Mouse (Mus musculus) adrenal gland, adult (tissue): ENCODE data around the gene Tmem121.
A peak's percentile ranks its signal among the peaks of the same experiment; 100 is the strongest.

Experiments
- DNase-seq, 2 experiments: peaks; one replicate each; pipeline ENCODE4 v3.0.0; 2022 to 2023; ENCODE audit warnings: low spot score in 1 of 2; ENCODE audit not compliant: inconsistent age in 2 of 2

The Tmem121 gene

DNA sequence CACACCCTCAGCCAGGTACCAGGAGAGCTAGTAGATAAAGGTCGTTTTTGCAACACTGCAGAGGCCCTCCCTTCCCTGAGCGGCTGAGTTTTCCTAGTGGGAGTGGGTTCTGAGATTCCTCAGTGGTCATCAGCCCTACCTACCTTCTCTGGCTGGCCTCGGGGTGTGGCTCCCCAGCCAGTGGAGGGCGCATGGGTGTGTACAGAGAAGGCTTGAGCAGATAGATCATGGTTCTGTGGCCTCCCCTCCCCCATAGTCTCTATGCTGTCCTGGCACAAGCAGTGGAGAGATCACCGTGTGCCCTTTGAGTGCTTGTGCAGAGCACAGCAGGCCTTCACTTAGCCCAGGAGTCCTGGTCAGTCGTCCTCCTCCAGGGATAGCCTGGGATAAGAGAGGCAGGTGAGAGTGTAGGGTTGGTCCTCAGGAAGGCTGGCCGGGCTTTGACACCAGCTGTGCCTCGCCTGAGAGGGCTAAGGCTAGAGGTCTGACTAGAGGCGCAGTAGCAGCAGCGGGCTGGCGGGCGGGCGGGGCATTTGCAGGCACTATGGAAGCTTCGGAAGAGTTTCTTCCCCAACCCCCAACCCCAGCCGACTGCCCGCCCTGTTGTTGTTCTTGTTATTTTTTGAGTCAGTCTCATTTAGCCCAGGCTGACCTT, 37.2 kb upstream of the Tmem121 start:
- DNase-seq = peak in 1 of 2 experiments; percentile 57

DNA sequence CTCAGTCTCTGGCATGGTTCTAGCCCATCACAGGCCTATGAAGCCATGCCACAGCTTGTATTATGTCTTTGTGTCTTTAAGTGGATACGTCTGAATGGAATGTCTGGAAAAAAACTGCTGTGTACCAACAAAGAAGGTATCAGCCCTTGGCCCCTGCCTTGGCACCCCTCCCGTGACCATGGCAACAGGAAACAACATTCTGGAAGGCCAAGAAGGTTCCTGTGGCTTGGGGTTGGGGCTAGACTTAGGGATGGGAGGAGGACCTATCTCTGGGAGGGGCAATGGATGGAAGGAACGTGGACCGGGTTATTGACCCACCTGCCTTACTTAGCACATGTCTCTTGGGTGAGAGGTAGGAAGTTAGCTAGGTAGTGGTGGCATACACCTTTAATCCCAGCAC, 36.4 kb upstream of the Tmem121 start:
- peak in 1 of 2 experiments; percentile 51 for DNase-seq

DNA sequence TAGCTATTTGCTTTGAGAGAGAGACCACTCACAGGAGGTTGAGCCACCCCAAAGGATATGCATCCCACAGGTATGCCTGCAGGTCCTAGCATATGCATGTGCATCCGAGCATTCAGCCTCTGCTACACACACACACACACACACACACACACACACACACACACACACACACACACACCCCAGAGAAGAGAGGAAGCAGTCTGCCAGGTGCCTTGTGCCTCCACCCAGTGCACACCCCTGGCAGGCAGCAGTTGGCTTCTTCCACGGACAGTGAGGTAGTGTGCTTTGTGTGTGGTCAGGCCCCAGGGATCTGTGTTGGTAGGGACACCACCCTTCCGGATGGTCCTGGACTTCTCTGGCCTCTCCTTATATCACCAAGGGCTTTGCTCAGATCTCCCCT, 35.8 kb upstream of the Tmem121 start:
- peak in 1 of 2 experiments; percentile 22 for DNase-seq

DNA sequence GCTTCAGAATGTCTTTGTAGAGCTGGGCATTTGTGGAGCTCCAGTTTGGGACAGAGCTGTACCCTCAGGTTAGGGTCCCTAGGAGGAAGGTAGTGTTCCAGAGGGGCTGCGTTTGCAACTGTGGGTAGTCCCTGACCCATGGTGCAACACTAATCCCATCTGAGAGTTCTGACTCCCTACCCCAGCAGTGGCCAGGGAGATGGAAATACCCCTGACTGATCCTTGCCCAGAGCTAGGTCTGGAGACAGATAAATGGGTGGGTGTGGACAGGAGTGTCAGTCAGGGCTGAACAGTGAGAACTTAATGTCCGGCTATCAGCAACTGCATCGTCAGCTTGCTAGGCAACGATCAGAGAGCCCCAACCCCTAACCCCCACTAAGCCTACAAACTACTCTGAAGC, 35.1 kb upstream of the Tmem121 start:
- DNase-seq = peak in 1 of 2 experiments; percentile 25

DNA sequence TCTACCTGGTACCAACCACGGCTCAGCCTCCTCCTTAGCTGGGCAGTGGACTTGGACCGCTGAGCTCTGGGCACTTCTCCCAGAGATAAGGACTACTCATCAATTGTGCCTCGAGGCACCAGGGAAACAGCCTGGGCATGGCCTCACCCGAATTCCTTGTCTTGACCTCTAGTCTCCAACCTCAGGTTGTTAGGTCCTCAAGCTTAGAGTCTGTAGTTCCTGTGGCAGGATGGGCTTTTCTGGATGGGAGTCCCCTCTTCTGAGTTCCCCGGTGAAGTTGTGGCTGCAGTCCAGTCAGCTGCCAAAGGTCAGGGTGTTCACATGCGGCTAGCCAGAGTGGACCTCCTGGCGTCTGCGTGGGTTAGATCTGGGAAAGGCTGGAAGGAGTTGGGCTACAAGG, 34.7 kb upstream of the Tmem121 start:
- DNase-seq = peak in 1 of 2 experiments; percentile 59

DNA sequence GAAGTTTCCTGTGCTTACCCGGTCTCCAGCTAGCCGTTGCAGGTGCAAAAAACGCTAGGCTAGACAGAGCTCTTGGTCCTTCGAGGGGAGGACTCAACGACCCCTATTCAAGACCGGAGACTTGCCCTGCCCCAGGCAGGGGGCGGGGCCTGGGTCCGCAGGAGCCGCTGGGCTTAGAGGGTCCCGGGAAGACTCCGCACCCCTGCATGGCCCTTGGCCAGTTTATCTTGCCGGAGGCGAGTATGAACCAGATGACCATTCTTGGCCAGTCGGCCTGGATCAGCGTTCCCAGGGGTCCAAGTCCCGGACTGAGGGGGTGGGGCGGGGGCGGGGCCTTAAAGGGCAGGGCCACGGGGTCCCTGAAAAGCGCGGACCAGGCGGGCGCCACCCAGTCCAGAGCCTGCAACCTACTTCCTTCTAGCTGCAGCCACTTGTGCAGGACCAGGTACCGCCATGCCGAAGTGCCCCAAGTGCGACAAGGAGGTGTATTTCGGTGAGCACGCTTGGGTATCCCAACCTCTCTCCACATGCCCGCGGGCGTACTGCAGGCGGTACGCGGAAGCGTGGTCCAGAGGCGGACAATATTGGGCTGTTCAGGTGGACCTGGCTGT, 34.0 kb upstream of the Tmem121 start:
- peak in 1 of 2 experiments; percentile 39 for DNase-seq

DNA sequence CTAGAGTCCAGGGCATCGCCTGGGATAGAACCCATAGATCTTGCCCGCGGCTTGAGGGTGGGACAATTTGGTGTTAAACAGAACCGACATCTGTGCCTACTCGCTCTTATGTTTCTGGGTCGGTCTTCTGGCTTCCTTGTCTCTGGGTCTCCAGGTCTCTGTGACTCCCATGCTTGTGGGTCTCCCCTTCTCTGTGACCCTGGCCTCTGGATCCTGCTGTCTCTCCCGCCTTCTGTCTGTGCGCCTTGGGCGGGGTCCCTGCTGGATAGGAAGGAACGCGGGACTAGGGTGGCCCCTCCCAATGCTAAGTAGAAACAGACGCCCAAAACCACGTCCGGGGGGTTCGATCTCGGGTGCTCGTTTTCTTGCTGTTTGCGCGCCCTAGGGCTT, 33.5 kb upstream of the Tmem121 start:
- peak in 1 of 2 experiments; percentile 67 for DNase-seq

DNA sequence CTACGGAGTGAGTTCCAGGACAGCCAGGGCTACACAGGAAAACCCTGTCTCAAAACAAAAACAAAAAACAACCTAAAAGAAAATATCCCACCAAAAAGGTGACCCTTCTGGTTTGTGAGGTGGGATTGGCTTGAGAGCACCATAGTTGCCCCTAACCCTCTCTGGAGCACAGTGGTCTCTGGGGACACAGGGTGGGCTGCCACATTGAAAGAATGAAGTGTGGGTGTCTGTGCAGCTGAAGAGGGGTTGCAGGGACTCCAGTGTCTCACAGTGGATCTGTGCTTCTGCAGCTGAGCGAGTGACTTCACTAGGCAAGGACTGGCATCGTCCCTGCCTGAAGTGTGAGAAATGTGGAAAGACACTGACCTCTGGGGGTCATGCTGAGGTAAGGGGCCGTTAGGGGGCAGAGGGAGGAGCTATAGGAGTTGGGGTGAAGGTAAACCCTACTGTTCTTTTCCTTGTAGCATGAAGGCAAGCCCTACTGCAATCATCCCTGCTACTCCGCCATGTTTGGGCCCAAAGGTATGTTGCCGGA, 32.7 kb upstream of the Tmem121 start:
- no peak for DNase-seq

DNA sequence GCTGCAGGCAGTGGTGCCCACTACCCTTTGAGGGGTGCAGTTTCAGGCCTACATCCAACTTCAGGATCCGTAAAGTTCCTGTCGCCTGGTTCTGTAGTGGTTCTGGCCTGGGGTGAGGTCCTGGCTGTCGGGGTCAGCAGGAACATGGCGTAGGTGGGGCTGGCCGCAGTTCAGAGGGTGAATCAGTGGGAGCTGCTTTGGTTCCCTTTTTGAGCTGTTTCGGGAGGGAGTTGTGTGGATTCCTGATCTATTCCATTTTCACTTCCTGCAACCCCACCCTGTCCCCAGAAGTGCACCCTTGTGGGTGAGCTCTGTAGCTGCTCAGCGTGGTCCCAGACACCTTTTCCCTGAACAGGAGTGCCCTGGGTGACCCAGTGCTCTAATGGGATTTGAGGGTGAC, 31.8 kb upstream of the Tmem121 start:
- peak in 1 of 2 experiments; percentile 52 for DNase-seq

DNA sequence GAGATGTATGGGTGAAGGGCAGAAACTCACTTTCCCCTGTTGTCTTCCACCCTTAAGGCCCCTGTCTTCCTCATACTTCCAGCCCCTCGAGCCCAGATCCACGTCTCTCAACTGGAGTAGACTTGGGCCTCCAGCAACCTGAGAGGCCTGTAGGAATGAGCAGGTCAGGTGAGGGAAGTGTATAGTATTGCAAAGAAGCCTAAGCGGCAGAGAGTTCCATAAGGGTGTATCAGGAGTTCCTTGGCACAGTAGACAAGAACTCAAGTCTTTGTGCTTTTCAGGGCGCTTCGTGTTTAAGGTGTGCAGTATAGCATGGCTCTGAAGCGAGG, 31.0 kb upstream of the Tmem121 start:
- DNase-seq = no peak

DNA sequence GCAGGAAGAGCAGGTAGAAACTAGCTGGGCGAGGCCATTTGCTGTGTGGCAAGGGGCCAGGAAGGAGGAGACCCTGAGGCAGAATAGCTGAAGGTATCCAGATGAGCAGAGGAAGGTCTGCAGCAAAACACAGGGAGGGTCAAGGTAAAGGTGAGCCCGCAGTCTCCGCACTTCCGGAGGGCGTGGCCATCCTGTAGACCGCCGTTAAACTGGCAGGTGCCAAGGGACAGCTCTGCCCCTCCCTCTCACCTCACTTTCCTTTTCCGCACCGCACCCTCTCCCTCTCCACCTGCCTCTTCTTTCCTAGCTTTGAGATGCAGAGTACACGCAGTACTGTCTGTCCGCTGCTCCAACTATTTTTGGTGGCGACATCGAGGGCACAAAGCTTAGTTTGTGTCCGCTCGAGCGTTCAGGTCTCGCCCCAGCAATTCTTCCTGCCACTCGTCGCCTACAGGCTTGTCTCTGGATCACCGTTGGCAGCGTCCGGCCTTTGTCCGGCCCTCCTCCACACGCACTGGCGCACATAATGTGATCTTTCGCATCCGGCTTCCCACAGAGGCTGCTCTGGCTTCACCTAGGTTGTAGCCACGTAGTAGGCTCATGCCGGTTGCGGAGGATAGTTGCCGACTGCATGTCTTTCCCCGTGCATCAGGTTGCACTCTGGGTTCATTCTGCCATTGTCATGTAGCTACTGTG, 30.5 kb upstream of the Tmem121 start:
- peak; percentile 73 to 88 for DNase-seq

DNA sequence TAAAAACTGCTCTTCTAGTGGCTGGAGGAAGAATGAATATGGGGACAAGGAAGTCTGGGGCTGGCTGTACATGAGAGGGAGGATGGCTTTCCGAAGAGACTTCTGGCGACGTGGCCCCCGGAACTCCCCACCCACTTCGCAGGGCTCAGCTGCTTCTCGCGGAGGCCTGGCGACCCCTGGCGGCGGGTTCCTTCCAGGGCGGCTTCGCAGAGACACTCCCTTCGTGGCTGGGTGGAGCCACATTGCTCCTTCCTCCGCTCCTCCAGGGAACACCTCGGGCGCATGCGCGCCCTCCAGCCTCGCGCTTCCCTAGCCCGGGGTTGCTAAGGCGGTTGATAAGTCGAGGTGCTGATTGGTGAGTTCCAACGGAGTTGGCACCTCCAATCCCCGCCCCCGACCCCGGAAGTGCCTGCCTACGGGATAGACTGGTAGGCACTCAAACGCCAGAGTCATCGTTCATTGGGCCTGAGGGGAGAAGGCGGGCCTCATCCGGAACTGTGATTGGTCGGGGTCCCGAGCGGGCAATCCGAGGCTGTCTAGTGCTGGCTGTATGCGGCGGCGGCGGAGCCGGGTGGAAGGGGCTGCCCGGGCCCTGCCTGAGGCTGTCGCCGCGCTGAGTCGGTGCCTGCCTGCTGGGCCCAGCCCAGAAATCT, 29.7 kb upstream of the Tmem121 start, which contains the start of gene Tedc1:
Tedc1 (plus strand) TSS at position 535 of the 653 bp plus-strand sequence.
- DNase-seq = peak; percentile 100

DNA sequence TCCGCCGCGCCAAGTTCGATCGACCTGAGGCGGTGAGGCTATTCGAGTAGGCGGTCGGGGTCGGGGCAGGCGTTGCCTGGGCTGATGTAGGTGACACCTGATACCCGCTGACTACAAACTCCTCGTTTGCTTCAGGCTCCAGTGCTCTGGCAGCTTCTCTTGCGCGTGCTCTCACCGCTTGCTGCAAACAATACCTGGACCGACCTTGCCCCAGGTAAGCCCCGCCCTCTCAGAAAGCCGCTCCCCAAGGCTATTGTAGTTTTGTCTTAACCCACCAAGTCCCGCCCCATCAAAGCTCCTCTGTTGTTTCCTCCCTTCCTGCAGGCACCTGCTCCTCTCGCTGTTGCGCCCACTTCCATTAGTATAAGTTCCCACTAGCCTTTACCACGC, 29.2 kb upstream of the Tmem121 start:
- no peak for DNase-seq

DNA sequence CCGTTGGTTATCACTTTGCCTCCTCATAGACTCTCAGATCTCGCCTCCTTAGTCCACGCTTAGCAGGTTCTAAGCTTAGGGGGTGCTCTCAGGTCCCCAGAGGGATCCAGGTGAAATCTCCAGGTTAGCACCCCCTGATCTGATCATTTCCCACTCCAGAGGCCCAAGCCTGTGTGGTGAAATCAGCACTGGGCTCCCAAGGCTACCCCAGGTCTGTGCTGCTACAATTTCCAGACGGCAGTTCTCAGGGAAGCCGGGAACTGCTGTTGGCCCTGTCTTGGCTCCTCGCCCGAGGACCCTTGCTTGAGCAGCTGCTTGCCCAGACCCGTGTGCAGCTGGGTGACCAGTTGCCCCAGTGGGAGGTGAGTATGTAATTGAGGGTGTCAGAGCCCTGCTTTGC, 28.7 kb upstream of the Tmem121 start:
- DNase-seq = peak; percentile 42 to 52

DNA sequence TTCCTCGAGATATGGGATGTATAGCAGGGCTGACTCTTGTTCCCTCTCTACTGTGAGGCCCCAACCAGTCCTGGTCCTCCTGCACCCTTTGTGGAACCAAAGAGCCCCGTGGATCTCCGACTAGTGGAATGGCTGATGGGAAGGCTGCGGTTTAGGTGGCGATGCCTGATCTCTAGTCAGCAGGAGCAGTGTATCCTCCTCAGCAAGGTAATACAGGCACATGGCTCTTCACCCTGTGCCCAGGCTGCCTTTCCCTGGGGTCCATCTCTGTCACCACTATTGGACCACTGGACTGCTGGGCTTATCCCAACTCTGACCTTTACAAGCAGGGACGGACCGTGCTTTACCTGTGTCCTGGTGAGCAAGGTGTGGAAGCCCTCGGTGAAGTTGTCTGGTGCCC, 28.2 kb upstream of the Tmem121 start:
- DNase-seq = peak in 1 of 2 experiments; percentile 45

DNA sequence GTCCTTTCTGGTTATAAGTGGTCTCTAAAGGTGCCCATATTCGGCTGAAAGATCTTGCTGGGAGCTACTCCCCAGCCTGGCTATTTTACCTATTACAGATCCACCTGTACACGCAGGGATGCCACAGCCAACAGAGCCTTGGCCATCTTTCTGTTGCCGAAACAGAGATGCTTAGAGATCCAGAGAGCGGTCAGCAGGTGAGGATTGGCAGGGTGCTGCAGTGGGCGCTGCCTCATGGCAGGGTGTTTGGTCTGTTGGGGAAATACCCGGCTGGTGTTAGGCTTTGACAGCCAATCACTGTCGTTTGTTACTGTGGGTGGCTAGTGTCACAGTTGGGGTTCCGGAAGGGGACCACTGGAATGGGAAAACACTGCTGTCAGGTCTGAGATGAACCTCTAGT, 27.8 kb upstream of the Tmem121 start:
- DNase-seq = no peak

DNA sequence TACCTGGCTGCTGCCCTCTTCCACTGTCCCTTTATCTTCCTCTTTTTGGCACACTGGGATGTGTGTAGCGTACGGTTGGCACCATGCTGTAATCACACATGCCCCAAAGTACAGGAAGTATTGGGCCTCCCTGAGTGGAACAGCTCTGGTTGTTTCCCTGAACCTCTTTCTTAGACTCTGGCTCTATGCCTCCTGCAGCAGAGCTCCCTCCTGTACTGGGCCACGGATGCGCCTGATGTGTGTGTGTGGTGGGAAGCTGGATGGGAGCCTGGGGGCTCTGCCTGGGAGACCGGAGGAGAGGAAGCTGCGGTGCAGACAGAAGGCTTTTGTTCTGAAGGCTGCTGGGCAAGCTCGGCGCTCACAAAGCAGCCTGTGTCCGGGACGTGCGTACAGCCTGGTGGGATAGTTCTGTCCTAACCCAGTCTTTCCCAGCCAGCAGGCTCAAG, 22.1 kb upstream of the Tmem121 start:
- peak in 1 of 2 experiments; percentile 18 for DNase-seq

DNA sequence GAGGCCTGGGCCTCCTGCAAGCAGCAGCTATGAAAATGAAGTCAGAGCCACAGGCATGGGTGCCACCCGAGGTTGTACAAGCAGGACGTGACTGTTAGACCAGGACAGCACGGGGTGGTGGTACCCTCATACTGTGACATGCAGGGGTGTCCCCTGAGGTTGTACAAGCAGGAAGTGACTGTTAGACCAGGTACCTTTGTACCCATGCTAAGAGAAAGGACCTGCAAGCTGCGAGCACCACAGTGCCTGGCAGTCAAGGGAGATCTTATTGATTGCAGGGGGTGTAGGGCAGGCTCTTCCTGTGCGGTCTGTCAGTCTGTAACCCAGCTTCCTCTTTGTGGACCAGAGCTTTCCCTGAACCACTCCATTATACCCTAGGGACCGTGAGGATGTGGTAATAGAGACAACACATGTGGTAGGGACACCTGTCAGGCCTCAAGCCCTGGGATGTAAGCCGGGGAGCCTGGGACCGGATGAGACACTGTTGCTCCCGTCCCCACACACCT, 17.6 kb upstream of the Tmem121 start:
- no peak for DNase-seq

DNA sequence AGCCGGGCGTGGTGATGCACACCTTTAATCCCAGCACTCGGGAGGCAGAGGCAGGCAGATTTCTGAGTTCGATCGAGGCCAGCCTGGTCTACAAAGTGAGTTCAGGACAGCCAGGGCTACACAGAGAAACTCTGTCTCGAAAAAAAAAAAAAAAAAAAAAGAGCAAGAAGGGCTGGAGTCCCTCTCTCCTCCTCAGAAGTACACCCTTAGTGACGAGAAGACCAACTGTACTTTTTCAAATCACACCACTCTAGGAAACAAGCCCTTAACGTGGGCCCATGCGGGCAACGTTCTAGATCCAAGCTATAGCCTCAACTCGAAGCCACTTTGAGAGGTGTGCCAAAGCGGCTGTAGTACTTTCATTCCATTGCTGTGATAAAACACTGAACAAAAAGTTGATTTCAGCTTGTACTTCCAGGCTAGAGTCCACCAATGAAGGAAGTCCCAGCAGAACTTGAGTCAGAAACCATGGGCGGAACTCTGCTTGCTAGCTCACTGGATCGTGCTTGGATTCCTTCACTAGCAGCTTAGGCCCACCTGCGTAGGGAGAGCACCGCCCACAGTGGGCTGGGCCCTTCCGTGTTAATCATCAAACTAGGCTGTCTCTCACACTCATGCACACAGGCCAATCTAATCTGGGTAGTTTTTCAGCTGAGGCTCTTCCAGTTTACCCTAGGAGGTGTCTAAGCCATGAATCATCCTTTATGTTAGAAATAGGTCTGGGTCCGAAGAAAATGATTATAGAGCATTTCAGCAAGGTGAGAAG, 8.6 kb upstream of the Tmem121 start:
- no peak for DNase-seq

DNA sequence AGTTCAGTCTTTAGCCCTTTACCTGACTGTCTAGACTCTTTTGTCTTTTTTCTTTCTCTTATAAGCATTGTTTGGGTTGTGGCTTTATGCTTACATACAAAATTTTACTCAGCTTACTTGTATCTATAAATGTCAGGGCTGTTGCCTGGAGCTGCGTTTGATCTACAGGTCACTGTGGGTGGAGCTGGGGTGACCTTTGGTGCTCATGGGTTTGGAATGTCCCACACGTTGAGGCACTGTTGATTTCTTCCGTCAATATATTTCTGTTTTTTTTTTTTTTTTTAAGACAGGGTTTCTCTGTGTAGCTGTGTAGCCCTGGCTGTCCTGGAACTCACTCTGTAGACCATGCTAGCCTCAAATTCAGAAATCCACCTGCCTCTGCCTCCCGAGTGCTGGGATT, 4.7 kb upstream of the Tmem121 start:
- DNase-seq = peak; percentile 77

DNA sequence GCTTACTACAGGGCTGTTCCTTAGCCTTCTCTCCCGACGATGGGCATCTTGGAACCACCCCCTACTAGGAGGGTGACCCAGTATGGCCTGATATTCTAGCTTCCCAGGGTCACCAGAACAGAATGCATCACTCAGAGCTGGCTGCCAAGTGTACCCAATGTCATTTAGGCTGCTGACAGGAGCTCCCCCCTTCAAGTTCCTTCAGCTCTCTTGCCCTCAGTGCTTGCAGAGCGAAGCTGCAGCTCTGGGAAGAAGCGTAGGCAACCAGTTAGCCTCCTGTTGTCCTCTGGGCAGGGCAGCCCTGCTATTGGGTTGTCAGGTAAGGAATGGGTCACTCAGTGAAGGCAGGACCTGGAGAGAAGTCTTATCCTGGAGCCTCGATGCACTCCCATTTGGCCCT, 785 bp upstream of the Tmem121 start:
- peak; percentile 50 to 62 for DNase-seq
